Mouse (Mus musculus) adrenal gland, postnatal 10 days (tissue): ENCODE measurements around the gene Scg2. TPM values are rescaled to one million over a fixed set of nuclear protein-coding genes. Genes with fewer than 3 reads are reported as not detected.

Experiments
- total RNA-seq, 2 experiments: library from RNA; stranded (reverse); gene quantifications; 2 replicates each; pipeline ENCODE4 v1.2.3; 2021

The Scg2 gene
- total RNA-seq, 2 experiments from 2014 or later, result 331 to 377 TPM

Other genes with a start within 250 kb of the Scg2 start
- 1 to 10 TPM; 1.8 to 2.9 TPM for gene Ap1s3, start 231.9 kb upstream of the Scg2 start, total RNA-seq